Mouse (Mus musculus) gastrocnemius, adult 2 months (tissue): ENCODE results near the gene Gm13539. TPM values are rescaled to one million over a fixed set of nuclear protein-coding genes. Genes with fewer than 3 reads are reported as not detected.
"Not testable (repeated sequence)": the region's sequence is repeated elsewhere in the genome, so short reads cannot be mapped to it uniquely, and the experiment has no call there.

ENCODE experiments used
- DNase-seq: peaks from one replicate; pipeline ENCODE4 v3.0.0; 2022
- H3K27ac ChIP-seq: fragments of 200-600 bp; 2 replicates; pipeline ENCODE4 v1.8.1; 2022; ENCODE audit warnings: mild to moderate bottlenecking
- H3K4me3 ChIP-seq: fragments of 200-600 bp; 2 replicates; pipeline ENCODE4 v1.8.1; 2022; ENCODE audit warnings: mild to moderate bottlenecking, moderate library complexity
- CTCF ChIP-seq: fragments of 200-600 bp; IDR thresholded peaks from 2 replicates; pipeline ENCODE4 v1.8.1; 2022; ENCODE audit warnings: antibody characterized with exemption, mild to moderate bottlenecking, moderate library complexity
- intact Hi-C: fragments of 180-260 bp; cut with DNase I; formaldehyde crosslinking; loops from one replicate; pipeline ENCODE4 v1.15.1; 2025
- long read RNA-seq, 2 experiments: library from polyadenylated mRNA; stranded (forward); transcript quantifications; one replicate each; pipeline ENCODE4 v2.0.0; 2021
- total RNA-seq, 2 experiments: library from RNA; stranded (reverse); gene quantifications; 2 replicates each; pipeline ENCODE4 v1.2.3; 2021

Gm13539 gene
- not detected for total RNA-seq
- long read RNA-seq, experiment 1: 0 reads
- long read RNA-seq, experiment 2: 0 reads

GRCm38 (mm10) chr2:25781957-25782356 is at the start of gene Gm13539:
Gm13539 (plus strand) TSS chr2:25782257.
- H3K27ac ChIP-seq: no peak within 1 kb of the TSS
- no peak within 1 kb of the TSS for H3K4me3 ChIP-seq
- no peak for DNase-seq
- no peak for TF ChIP-seq CTCF
- intact Hi-C loops: no loop called here

GRCm38 (mm10) chr2:25733199-25733930 is 48.7 kb upstream of the Gm13539 start:
- Histone ChIP-seq H3K27ac (no peak overlapping the region), H3K4me3 (no peak overlapping the region)
- no peak for DNase-seq
- TF ChIP-seq CTCF: no peak
- intact Hi-C loops: no loop called here

DNA sequence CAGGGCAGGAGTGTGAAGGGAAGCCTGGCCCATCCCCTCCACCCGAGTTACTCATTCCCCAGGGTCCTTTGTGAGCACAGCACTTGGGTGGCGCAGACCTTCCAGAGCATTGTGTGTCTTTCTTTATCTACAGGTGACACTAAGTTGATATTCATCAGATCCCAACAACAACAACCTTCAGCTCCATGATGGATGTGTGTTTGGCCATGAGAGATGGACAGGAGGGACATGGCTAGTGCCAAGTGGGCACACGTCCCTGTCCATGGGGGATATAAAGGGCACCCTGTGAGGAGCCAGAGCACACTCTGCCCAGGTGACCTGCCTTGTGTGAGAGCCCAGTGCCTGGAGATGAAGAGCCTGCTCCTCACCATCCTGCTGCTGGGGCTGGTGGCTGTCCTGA is 45.3 kb upstream of the Gm13539 start, which contains the start of gene Obp2b:
Gene Obp2b, plus strand, starts transcription at position 301 of the 400 bp plus-strand sequence.
- intact Hi-C loops, DNase-seq, H3K27ac ChIP-seq, H3K4me3 ChIP-seq: not testable (repeated sequence)

- intact Hi-C loops: no loop called here
- Histone ChIP-seq H3K27ac (no peak overlapping the region), H3K4me3 (no peak overlapping the region)
- TF ChIP-seq CTCF: no peak
- DNase-seq: no peak
These were observed 40.4 kb upstream of the Gm13539 start for GRCm38 (mm10) chr2:25741671-25742070.

- Histone ChIP-seq H3K4me3 (no peak overlapping the region), H3K27ac (no peak overlapping the region)
- intact Hi-C loops: no loop called here
- DNase-seq: no peak
- no peak for TF ChIP-seq CTCF
These were observed 27.9 kb upstream of the Gm13539 start for GRCm38 (mm10) chr2:25754201-25754600.

DNA sequence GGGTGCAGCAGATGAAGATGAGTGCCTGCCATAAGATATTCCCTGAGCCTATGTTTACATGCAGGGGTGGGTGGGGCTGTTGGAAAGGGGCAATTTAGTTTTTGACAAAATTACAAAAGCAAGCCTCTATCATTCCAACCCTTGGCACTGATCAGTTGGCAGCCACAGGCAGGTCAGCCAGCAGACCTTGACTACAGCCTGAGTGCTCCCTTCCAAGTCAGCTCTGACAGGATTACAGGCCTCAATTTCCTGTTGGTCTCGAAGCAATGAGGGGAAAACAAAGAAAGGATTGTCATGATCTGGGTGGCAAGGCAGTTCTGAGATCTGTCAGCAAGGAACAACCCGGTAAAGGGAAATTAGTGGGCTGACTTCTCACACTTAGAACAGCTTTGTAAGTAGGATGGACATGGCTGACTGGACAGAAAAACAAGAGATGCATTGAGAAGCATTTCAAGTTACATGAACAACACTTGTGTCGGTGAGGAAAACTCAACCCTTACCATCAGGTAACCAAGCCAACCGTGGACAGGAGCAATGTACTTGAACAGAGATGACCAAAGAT is 23.9 kb upstream of the Gm13539 start:
- Histone ChIP-seq H3K4me3 (no peak overlapping the region), H3K27ac (no peak overlapping the region)
- no peak for TF ChIP-seq CTCF
- intact Hi-C loops: no loop called here
- no peak for DNase-seq

GRCm38 (mm10) chr2:25765269-25765668 is 16.8 kb upstream of the Gm13539 start, which contains the start of gene Lcn3:
Lcn3 (plus strand) TSS chr2:25765569.
- no peak for DNase-seq
- Histone ChIP-seq H3K4me3 (no peak within 1 kb of the TSS), H3K27ac (no peak within 1 kb of the TSS)
- intact Hi-C loops: no loop called here
- no peak for TF ChIP-seq CTCF

GRCm38 (mm10) chr2:25767764-25768163 is 14.3 kb upstream of the Gm13539 start:
- H3K4me3 ChIP-seq: no peak overlapping the region
- intact Hi-C loops: no loop called here
- no peak overlapping the region for H3K27ac ChIP-seq
- TF ChIP-seq CTCF: no peak
- DNase-seq: no peak

DNA sequence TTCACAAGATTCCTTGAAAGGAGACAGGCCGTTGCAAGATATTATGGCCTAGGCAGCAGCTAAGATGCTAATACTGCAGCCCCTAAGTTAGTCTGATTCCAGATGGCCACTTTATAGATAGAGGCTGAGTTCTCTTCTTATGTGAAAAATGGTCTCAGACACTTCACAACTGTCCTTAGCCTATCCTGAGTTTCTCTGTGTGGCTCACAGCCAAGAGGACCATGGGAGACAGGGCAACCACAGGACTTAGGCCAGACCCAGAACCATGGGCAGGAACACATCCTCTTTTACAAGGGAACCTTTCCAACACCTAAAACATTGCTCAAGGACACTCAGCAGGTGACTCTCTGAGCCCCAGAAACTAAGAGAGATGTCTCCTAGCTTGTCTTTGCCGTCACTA is 8.6 kb upstream of the Gm13539 start:
- Histone ChIP-seq H3K4me3 (no peak overlapping the region), H3K27ac (no peak overlapping the region)
- intact Hi-C loops: no loop called here
- no peak for TF ChIP-seq CTCF
- DNase-seq: no peak

- Histone ChIP-seq H3K27ac (no peak overlapping the region), H3K4me3 (no peak overlapping the region)
- intact Hi-C loops: no loop called here
- DNase-seq: no peak
- no peak for TF ChIP-seq CTCF
These were observed 7.4 kb upstream of the Gm13539 start for GRCm38 (mm10) chr2:25774640-25775039.

DNA sequence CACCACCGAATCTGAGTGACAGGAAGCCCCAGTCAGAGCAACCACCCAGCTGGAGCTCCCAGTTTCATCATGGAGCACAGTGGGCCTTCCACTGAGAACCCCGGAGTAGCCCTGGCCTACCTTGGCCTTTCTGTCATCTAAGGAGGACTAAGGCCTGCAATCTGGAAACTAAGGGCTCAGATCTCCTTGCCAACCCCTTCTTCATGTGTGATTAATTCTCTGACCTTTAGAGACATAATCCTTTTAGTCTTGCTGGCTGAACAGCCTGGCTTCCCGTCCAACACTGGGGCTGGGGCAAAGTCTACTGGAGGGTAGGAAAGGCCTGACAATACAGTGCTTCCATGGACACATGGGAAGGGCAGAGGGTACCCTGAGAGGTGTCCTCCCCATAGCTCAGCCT is 6.1 kb upstream of the Gm13539 start:
- no peak for DNase-seq
- TF ChIP-seq CTCF: no peak
- H3K4me3 ChIP-seq: no peak overlapping the region
- no peak overlapping the region for H3K27ac ChIP-seq
- intact Hi-C loops: no loop called here

- Histone ChIP-seq H3K27ac (no peak within 1 kb of the TSS), H3K4me3 (no peak within 1 kb of the TSS)
- no peak for TF ChIP-seq CTCF
- no peak for DNase-seq
- intact Hi-C loops: no loop called here
These were observed 5.3 kb upstream of the Gm13539 start, which contains the start of gene Lcn11 for GRCm38 (mm10) chr2:25776717-25777116. Lcn11 (plus strand) TSS chr2:25777017.

GRCm38 (mm10) chr2:25779076-25779475 is 3.0 kb upstream of the Gm13539 start:
- DNase-seq: no peak
- Histone ChIP-seq H3K4me3 (no peak overlapping the region), H3K27ac (no peak overlapping the region)
- intact Hi-C loops: no loop called here
- TF ChIP-seq CTCF: no peak

- TF ChIP-seq CTCF: no peak
- intact Hi-C loops: no loop called here
- no peak overlapping the region for H3K4me3 ChIP-seq
- no peak overlapping the region for H3K27ac ChIP-seq
- no peak for DNase-seq
These were observed 1.1 kb upstream of the Gm13539 start for GRCm38 (mm10) chr2:25780921-25781320.
